Mouse (Mus musculus): ENCODE measurements at regions not wholly inside any gene's neighbourhood (a gene's known extent, or its start where the extent isn't known, plus 50 kb on each side); places are given as distances from the start of the nearest gene placed in this dataset.

DNA sequence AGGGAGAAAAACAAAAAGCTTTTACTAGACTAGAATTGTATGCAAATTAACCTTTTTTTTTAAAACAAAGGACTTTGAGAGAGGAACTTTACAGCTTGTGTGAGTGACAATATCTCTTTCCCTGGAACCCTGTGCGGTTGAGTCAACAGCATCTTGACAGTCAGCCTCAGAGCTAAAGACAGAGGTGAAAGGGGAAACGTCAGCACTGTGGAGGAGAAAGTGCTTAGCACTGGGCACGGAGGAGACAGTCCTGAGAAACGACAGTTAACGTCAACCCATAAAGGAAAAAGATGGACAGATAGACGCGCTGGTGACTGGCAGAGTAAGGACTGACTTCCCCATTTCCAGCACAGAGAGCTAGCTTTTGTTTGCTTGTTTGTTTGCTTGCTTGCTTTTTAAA lies 82.0 kb upstream of the Gpc1 start:
- TF ChIP-seq CTCF (IDR thresholded peaks at IDR 0.05) = no peak
- TF ChIP-seq EP300 (IDR thresholded peaks at IDR 0.05) = no peak

Data from lung, postnatal 0 days (tissue).